Mouse (Mus musculus): ENCODE measurements around the gene Atp1b3. TPM values are rescaled to one million over a fixed set of nuclear protein-coding genes. Genes with fewer than 3 reads are reported as not detected.
A peak's percentile ranks its signal among the peaks of the same experiment; 100 is the strongest.
"Not testable (repeated sequence)": the region's sequence is repeated elsewhere in the genome, so short reads cannot be mapped to it uniquely, and the experiment has no call there.

The Atp1b3 gene
- 43.9 and 72.2 TPM in 2 replicates for polyA plus RNA-seq (2011; ENCODE audit: insufficient read depth, insufficient read length, low replicate concordance, missing spikeins)

GRCm38 (mm10) chr9:96364141-96364838, at the start of gene Atp1b3:
Atp1b3 (minus strand) TSS chr9:96364442.
- peaks cover 3% of the 10 kb centered on the region; the same call in 1 of the 2 replicates for H3K4me1 ChIP-seq (ENCODE audit: control insufficient read depth, insufficient read depth, low read length)
- H3K27ac ChIP-seq (ENCODE audit: control insufficient read depth, insufficient read depth, low read depth, low read length, poor library complexity), result peak within 1 kb of the TSS; percentile 97
- H3K4me3 ChIP-seq (replicated peaks; ENCODE audit: control insufficient read depth, low read depth, low read length), result peak within 1 kb of the TSS; percentile 98
- under 1% methylated on average over 69 of the region's 81 CpGs for WGBS
- TF ChIP-seq CTCF (IDR thresholded peaks at IDR 0.05; ENCODE audit: control insufficient read depth, insufficient read depth, low read length) (no peak), POLR2A (IDR thresholded peaks at IDR 0.05; ENCODE audit: borderline replicate concordance, control insufficient read depth, low read depth, low read length) (peak; percentile 87; the same call in 1 of the 2 replicates)

GRCm38 (mm10) chr9:96412821-96413405, 48.7 kb upstream of the Atp1b3 start:
- TF ChIP-seq CTCF (IDR thresholded peaks at IDR 0.05; ENCODE audit: control insufficient read depth, insufficient read depth, low read length), result no peak
- no peak for TF ChIP-seq POLR2A (IDR thresholded peaks at IDR 0.05; ENCODE audit: borderline replicate concordance, control insufficient read depth, low read depth, low read length)
- peaks cover 3% of the 10 kb centered on the region for H3K4me1 ChIP-seq (ENCODE audit: control insufficient read depth, insufficient read depth, low read length)
- WGBS, result 72% methylated on average over 9 of the region's 9 CpGs
- no peak overlapping the region for H3K27ac ChIP-seq (ENCODE audit: control insufficient read depth, insufficient read depth, low read depth, low read length, poor library complexity)
- no peak overlapping the region for H3K4me3 ChIP-seq (replicated peaks; ENCODE audit: control insufficient read depth, low read depth, low read length)

GRCm38 (mm10) chr9:96404312-96404711, 40.1 kb upstream of the Atp1b3 start:
- no peak for TF ChIP-seq CTCF (IDR thresholded peaks at IDR 0.05; ENCODE audit: control insufficient read depth, insufficient read depth, low read length)
- TF ChIP-seq POLR2A (IDR thresholded peaks at IDR 0.05; ENCODE audit: borderline replicate concordance, control insufficient read depth, low read depth, low read length), result no peak
- no peaks in the 10 kb centered on the region for H3K4me1 ChIP-seq (ENCODE audit: control insufficient read depth, insufficient read depth, low read length)
- 62% methylated on average over 3 of the region's 3 CpGs for WGBS
- H3K4me3 ChIP-seq (replicated peaks; ENCODE audit: control insufficient read depth, low read depth, low read length), result no peak overlapping the region
- no peak overlapping the region for H3K27ac ChIP-seq (ENCODE audit: control insufficient read depth, insufficient read depth, low read depth, low read length, poor library complexity)

- not testable (repeated sequence) for H3K4me1 ChIP-seq (ENCODE audit: control insufficient read depth, insufficient read depth, low read length)
Observed at GRCm38 (mm10) chr9:96399916-96400315, 35.7 kb upstream of the Atp1b3 start.

GRCm38 (mm10) chr9:96399425-96399878, 35.2 kb upstream of the Atp1b3 start:
- 10% methylated on average over 6 of the region's 6 CpGs for WGBS
- Histone ChIP-seq H3K27ac (ENCODE audit: control insufficient read depth, insufficient read depth, low read depth, low read length, poor library complexity) (peak overlapping the region; percentile 84), H3K4me1 (ENCODE audit: control insufficient read depth, insufficient read depth, low read length) (peaks cover 1% of the 10 kb centered on the region; the same call in 1 of the 2 replicates), H3K4me3 (replicated peaks; ENCODE audit: control insufficient read depth, low read depth, low read length) (no peak overlapping the region)
- TF ChIP-seq POLR2A (IDR thresholded peaks at IDR 0.05; ENCODE audit: borderline replicate concordance, control insufficient read depth, low read depth, low read length) (no peak), CTCF (IDR thresholded peaks at IDR 0.05; ENCODE audit: control insufficient read depth, insufficient read depth, low read length) (no peak)

More at GRCm38 (mm10) chr9:96399916-96400315, 35.7 kb upstream of the Atp1b3 start:
- not testable (repeated sequence) for H3K27ac ChIP-seq (ENCODE audit: control insufficient read depth, insufficient read depth, low read depth, low read length, poor library complexity); H3K4me3 ChIP-seq (replicated peaks; ENCODE audit: control insufficient read depth, low read depth, low read length)
- WGBS, result 71% methylated on average over 3 of the region's 3 CpGs

GRCm38 (mm10) chr9:96398614-96399013, 34.4 kb upstream of the Atp1b3 start:
- no peak for TF ChIP-seq CTCF (IDR thresholded peaks at IDR 0.05; ENCODE audit: control insufficient read depth, insufficient read depth, low read length)
- no peak for TF ChIP-seq POLR2A (IDR thresholded peaks at IDR 0.05; ENCODE audit: borderline replicate concordance, control insufficient read depth, low read depth, low read length)
- Histone ChIP-seq H3K4me1 (ENCODE audit: control insufficient read depth, insufficient read depth, low read length) (peaks cover 1% of the 10 kb centered on the region; the same call in 1 of the 2 replicates), H3K4me3 (replicated peaks; ENCODE audit: control insufficient read depth, low read depth, low read length) (no peak overlapping the region), H3K27ac (ENCODE audit: control insufficient read depth, insufficient read depth, low read depth, low read length, poor library complexity) (no peak overlapping the region)
- 59% methylated on average over 4 of the region's 4 CpGs for WGBS

- Histone ChIP-seq H3K4me1 (ENCODE audit: control insufficient read depth, insufficient read depth, low read length) (peaks cover 1% of the 10 kb centered on the region; the same call in 1 of the 2 replicates), H3K4me3 (replicated peaks; ENCODE audit: control insufficient read depth, low read depth, low read length) (no peak overlapping the region), H3K27ac (ENCODE audit: control insufficient read depth, insufficient read depth, low read depth, low read length, poor library complexity) (no peak overlapping the region)
- TF ChIP-seq CTCF (IDR thresholded peaks at IDR 0.05; ENCODE audit: control insufficient read depth, insufficient read depth, low read length) (no peak), POLR2A (IDR thresholded peaks at IDR 0.05; ENCODE audit: borderline replicate concordance, control insufficient read depth, low read depth, low read length) (no peak)
- 73% methylated on average over 8 of the region's 8 CpGs for WGBS
Observed at GRCm38 (mm10) chr9:96398165-96398564, 33.9 kb upstream of the Atp1b3 start.

- Histone ChIP-seq H3K27ac (ENCODE audit: control insufficient read depth, insufficient read depth, low read depth, low read length, poor library complexity) (peak overlapping the region; percentile 27), H3K4me3 (replicated peaks; ENCODE audit: control insufficient read depth, low read depth, low read length) (no peak overlapping the region), H3K4me1 (ENCODE audit: control insufficient read depth, insufficient read depth, low read length) (peaks cover 3% of the 10 kb centered on the region; the same call in 1 of the 2 replicates)
- TF ChIP-seq POLR2A (IDR thresholded peaks at IDR 0.05; ENCODE audit: borderline replicate concordance, control insufficient read depth, low read depth, low read length), result no peak
- no peak for TF ChIP-seq CTCF (IDR thresholded peaks at IDR 0.05; ENCODE audit: control insufficient read depth, insufficient read depth, low read length)
- 29% methylated on average over 16 of the region's 16 CpGs for WGBS
Observed at GRCm38 (mm10) chr9:96394910-96395690, 30.9 kb upstream of the Atp1b3 start.
